In the genomic region with DNA sequence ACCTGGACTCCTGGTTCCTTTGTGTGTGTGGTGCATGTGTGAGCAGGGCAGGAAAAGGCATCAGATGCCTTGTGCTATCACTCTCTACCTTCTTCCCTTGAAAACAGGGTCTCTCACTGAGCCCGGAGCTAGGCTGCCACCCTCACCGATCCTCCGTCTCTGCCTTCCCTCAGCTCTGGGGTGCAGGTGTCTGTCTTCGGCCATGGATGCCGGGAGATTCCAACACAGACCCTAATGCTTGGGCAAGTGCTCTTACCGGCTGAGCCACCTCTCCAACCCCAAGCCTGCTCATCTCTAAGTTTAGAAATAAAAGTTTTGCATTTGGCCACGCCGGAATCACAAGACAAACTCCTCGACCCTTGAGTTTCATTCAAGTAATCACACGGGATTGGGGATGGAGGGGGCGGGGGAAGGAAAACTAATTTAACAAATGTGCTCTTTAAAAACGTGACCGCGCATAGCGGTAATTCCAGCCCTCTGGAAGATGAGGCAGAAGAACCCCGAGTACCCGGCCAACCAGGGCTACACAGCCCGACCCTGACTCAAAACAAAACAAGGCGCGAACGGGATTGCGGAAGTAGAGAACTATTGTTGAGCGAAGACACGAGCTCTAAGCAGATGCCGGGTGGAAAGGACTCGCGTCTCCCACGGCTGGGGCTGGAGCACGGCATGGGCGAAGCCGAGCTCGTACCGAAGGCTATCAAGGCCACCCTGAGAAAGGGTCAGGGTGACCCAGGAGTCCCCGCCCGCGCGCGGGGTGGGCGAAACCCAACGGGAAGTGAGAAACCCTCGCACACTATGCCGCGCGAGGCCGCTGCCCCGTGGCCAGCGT, we compare ENCODE assay signal across 8 mouse cellular contexts. TPM values are rescaled to one million over a fixed set of nuclear protein-coding genes. Genes with fewer than 3 reads are reported as not detected.
A peak's percentile ranks its signal among the peaks of the same experiment; 100 is the strongest.
DNase-seq lines count a peak whose midpoint lies in the region; ATAC-seq and TF ChIP-seq lines count a peak whose summit lies in the region.

No protein-coding gene starts in this region.

- H3K9ac ChIP-seq in liver, adult 2 months (ENCODE audit: low read depth, low read length) = peak overlapping the region; percentile 78
- peak overlapping the region; percentile 95 for H3K9ac ChIP-seq in liver, embryonic 13.5 days

- H3K36me3 ChIP-seq in liver, adult 2 months (ENCODE audit: control insufficient read depth, insufficient read depth, low read length) = no peaks in the 10 kb centered on the region
- peaks cover 4% of the 10 kb centered on the region for H3K36me3 ChIP-seq in liver, embryonic 13.5 days
- H3K36me3 ChIP-seq in small intestine, adult 2 months (ENCODE audit: control insufficient read depth, insufficient read depth, low read length) = no peaks in the 10 kb centered on the region

- H3K27me3 ChIP-seq in liver, adult 2 months (ENCODE audit: control insufficient read depth, insufficient read depth, low read length) = no peaks in the 10 kb centered on the region
- H3K27me3 ChIP-seq in liver, embryonic 13.5 days = no peaks in the 10 kb centered on the region
- H3K27me3 ChIP-seq in small intestine, adult 2 months (ENCODE audit: control insufficient read depth, insufficient read depth, low read length) = no peaks in the 10 kb centered on the region

- no peak for DNase-seq in liver, adult 2 months (ENCODE audit: extremely low read depth, low read depth, low spot score)
- DNase-seq in liver = no peak
- peak; percentile 34 for DNase-seq in forelimb bud, embryonic 11.5 days (ENCODE audit: low read depth, low spot score)
- peak; percentile 27 for DNase-seq in liver, embryonic 13.5 days
- DNase-seq in left cerebral cortex, adult 18-20 months (ENCODE audit: low spot score in 2 of 2) = no peak
- no peak for DNase-seq in right cerebral cortex, postnatal 25 days

- peak overlapping the region; percentile 97 for H3K4me2 ChIP-seq in liver, embryonic 13.5 days

- no peak for TF ChIP-seq POLR2A in liver, adult 2 months (IDR thresholded peaks at IDR 0.05; ENCODE audit: extremely low read depth, insufficient read depth, low read length)
- TF ChIP-seq POLR2A in bone marrow, adult 2 months (IDR thresholded peaks at IDR 0.05; ENCODE audit: borderline replicate concordance, control insufficient read depth, low read depth, low read length) = no peak
- TF ChIP-seq POLR2A in small intestine, adult 2 months (IDR thresholded peaks at IDR 0.05; ENCODE audit: low read depth, low read length) = no peak

- H3K27ac ChIP-seq in liver, adult 2 months (replicated peaks; ENCODE audit: insufficient read depth, low read depth, low read length) = no peak overlapping the region
- peak overlapping the region; percentile 54 for H3K27ac ChIP-seq in bone marrow, adult 2 months (ENCODE audit: control insufficient read depth, insufficient read depth, low read depth, low read length, poor library complexity)
- peak overlapping the region; percentile 76 for H3K27ac ChIP-seq in liver, embryonic 13.5 days
- 0 out of 2 replicates have a peak overlapping the region, but pooled peaks have one; percentile 19 for H3K27ac ChIP-seq in small intestine, adult 2 months (ENCODE audit: insufficient read depth, low read depth, low read length)

- ATAC-seq in liver, embryonic 13.5 days (ENCODE audit: low read depth) = peak; percentile 48

- H3K79me2 ChIP-seq in liver, adult 2 months (ENCODE audit: control insufficient read depth, insufficient read depth, low read length) = peaks cover 15% of the 10 kb centered on the region

- TF ChIP-seq CTCF in liver, adult 2 months (IDR thresholded peaks at IDR 0.05; ENCODE audit: low read depth, low read length) = no peak
- no peak for TF ChIP-seq CTCF in bone marrow, adult 2 months (IDR thresholded peaks at IDR 0.05; ENCODE audit: control insufficient read depth, insufficient read depth, low read length)
- no peak for TF ChIP-seq CTCF in small intestine, adult 2 months (IDR thresholded peaks at IDR 0.05; ENCODE audit: extremely low read depth, insufficient read length, insufficient replicate concordance, low read depth, low read length)

- H3K4me1 ChIP-seq in liver, adult 2 months (ENCODE audit: control insufficient read depth, insufficient read depth, low read length) = peaks cover 6% of the 10 kb centered on the region
- no peaks in the 10 kb centered on the region; the same call in 1 of the 2 replicates for H3K4me1 ChIP-seq in bone marrow, adult 2 months (ENCODE audit: control insufficient read depth, insufficient read depth, low read length)
- H3K4me1 ChIP-seq in liver, embryonic 13.5 days (replicated peaks) = peaks cover 30% of the 10 kb centered on the region
- H3K4me1 ChIP-seq in small intestine, adult 2 months (ENCODE audit: control insufficient read depth, insufficient read depth, insufficient read length, low read length) = no peaks in the 10 kb centered on the region

- H3K9me3 ChIP-seq in liver, embryonic 13.5 days (replicated peaks) = no peaks in the 10 kb centered on the region

- under 1% methylated on average over 47 of the region's 47 CpGs for WGBS in liver, adult 2 months
- under 1% methylated on average over 47 of the region's 47 CpGs for WGBS in bone marrow, adult 2 months
- WGBS in liver, embryonic 13.5 days (ENCODE audit: insufficient replicate concordance) = under 1% methylated on average over 47 of the region's 47 CpGs
- WGBS in small intestine, adult 2 months = under 1% methylated on average over 47 of the region's 47 CpGs

- H3K4me3 ChIP-seq in liver, adult 2 months (ENCODE audit: insufficient read depth, low read depth, low read length) = peak overlapping the region; percentile 88
- peak overlapping the region; percentile 90 for H3K4me3 ChIP-seq in bone marrow, adult 2 months (replicated peaks; ENCODE audit: control insufficient read depth, low read depth, low read length)
- H3K4me3 ChIP-seq in liver, embryonic 13.5 days (replicated peaks) = peak overlapping the region; percentile 100
- peak overlapping the region; percentile 93 for H3K4me3 ChIP-seq in small intestine, adult 2 months (ENCODE audit: low read depth, low read length)

RNA-seq across cellular contexts. Expression of a gene that starts 18.3 kb away (rescaled TPM):
- 2.4 and 3.4 TPM in 2 replicates for total RNA-seq in liver, adult 2 months (2014; rRNA removed)
- 2.3 and 2.4 TPM in 2 replicates for polyA plus RNA-seq in liver, adult 2 months (2012; rRNA removed)
- polyA plus RNA-seq in bone marrow, adult 2 months (2011; ENCODE audit: insufficient read depth, insufficient read length, low replicate concordance, missing spikeins) = 10.7 and 27.6 TPM in 2 replicates
- polyA plus RNA-seq in liver, embryonic 13.5 days (2015; fragmentation: Nextera tagmentation; extraction: Ambion mirVana) = 24.7 and 30.0 TPM in 2 replicates
- polyA plus RNA-seq in small intestine, adult 2 months (2012; rRNA removed) = 1.8 and 4.1 TPM in 2 replicates
- total RNA-seq in left cerebral cortex, adult 18-20 months (2021) = 10 to 100 TPM; 21.7 to 27.0 TPM

RNA-seq across cellular contexts. Expression of a gene that starts 22.6 kb away (rescaled TPM):
- total RNA-seq in liver, adult 2 months (2014; rRNA removed) = 4.1 and 5.9 TPM in 2 replicates
- polyA plus RNA-seq in liver, adult 2 months (2012; rRNA removed) = 1.4 and 1.6 TPM in 2 replicates
- polyA plus RNA-seq in bone marrow, adult 2 months (2011; ENCODE audit: insufficient read depth, insufficient read length, low replicate concordance, missing spikeins) = 19.7 and 24.2 TPM in 2 replicates
- polyA plus RNA-seq in liver, embryonic 13.5 days (2015; fragmentation: Nextera tagmentation; extraction: Ambion mirVana) = 3.4 and 4.5 TPM in 2 replicates
- polyA plus RNA-seq in small intestine, adult 2 months (2012; rRNA removed) = 0.74 and 0.75 TPM in 2 replicates
- total RNA-seq in left cerebral cortex, adult 18-20 months (2021) = 10 to 100 TPM; 38.7 to 40.8 TPM

Comparison
In these comparisons a context has a peak if more than half of its experiments do, and no peak if none do; other contexts are left out.
1. DNase-seq: peak in forelimb bud, embryonic 11.5 days (single experiment) and liver, embryonic 13.5 days (single experiment); none in liver, adult 2 months (single experiment), liver (single experiment), left cerebral cortex, adult 18-20 months (0 of 2) and right cerebral cortex, postnatal 25 days (single experiment).
2. Peak in every context shown above with its lines, with median percentiles within 50 percentile points of each other: H3K4me3 ChIP-seq.